Mouse (Mus musculus): ENCODE results near the gene Gm13271. TPM values are rescaled to one million over a fixed set of nuclear protein-coding genes. Genes with fewer than 3 reads are reported as not detected.
"Not testable (repeated sequence)": the region's sequence is repeated elsewhere in the genome, so short reads cannot be mapped to it uniquely, and the experiment has no call there.

The Gm13271 gene
- polyA plus RNA-seq, 2 experiments = not detected

DNA sequence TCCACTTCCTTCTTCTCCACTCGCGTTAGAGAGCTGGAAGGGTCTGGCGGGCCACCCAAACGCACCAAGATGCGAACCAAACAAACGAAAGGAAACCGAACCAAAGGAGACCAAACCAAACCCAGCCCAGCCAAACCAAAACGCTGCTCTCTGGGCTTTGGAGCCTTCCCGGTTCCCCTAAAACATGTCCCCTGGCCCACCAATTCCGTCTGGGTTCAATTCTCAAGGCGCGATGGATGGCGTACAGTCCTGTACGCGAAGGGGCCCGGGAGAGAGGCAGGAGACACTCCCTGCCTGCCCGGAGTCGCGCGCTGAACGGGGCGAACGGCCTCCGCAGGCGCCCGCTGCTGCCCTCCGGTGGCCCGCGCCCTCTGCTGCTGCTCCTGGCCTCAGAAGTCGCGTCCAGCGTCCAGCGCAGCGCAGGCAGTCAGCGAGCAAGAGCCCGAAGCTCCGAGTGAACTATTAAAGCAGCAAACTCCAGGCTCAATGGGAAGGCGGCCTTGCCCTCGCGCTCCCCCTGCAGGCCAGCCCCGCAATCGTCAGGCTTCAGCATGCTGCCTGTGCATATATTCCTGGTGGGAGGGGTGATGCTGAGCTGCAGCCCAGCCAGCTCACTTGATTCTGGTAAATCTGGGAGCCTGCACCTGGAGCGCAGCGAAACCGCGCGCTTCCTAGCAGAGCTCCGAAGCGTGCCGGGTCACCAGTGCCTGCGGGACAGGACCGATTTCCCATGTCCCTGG, 39.4 kb downstream of the Gm13271 start, which contains the start of gene Gm13275:
Gene Gm13275 (plus strand): TSS at position 552 of the 740 bp plus-strand sequence.
- not testable (repeated sequence) for ATAC-seq (ENCODE audit: insufficient read depth); H3K4me2 ChIP-seq (ENCODE audit: low read depth); H3K9me3 ChIP-seq (ENCODE audit: control insufficient read depth, low read length); H3K9ac ChIP-seq (replicated peaks); H3K4me3 ChIP-seq (ENCODE audit: insufficient read depth in 1 of 2, low read depth in 2 of 2, low read length in 2 of 2); H3K36me3 ChIP-seq (replicated peaks; ENCODE audit: control insufficient read depth, insufficient read depth, low read depth); DNase-seq (ENCODE audit: low read depth in 3 of 3, low spot score in 3 of 3); H3K27ac ChIP-seq; H3K27me3 ChIP-seq (ENCODE audit: control insufficient read depth, insufficient read depth, low read length); H3K4me1 ChIP-seq (replicated peaks; ENCODE audit: control insufficient read depth in 2 of 2, insufficient read depth in 2 of 2, low read length in 1 of 2)
- peak; percentile 43 for TF ChIP-seq CTCF (IDR thresholded peaks at IDR 0.05; ENCODE audit: low read depth)
- WGBS (ENCODE audit: insufficient replicate concordance) = 0% methylated on average over 9 of the region's 52 CpGs

DNA sequence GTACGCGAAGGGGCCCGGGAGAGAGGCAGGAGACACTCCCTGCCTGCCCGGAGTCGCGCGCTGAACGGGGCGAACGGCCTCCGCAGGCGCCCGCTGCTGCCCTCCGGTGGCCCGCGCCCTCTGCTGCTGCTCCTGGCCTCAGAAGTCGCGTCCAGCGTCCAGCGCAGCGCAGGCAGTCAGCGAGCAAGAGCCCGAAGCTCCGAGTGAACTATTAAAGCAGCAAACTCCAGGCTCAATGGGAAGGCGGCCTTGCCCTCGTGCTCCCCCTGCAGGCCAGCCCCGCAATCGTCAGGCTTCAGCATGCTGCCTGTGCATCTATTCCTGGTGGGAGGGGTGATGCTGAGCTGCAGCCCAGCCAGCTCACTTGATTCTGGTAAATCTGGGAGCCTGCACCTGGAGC, 42.4 kb downstream of the Gm13271 start, which contains the start of gene Gm13279:
Gene Gm13279 (plus strand): TSS at position 301 of the 400 bp plus-strand sequence.
- no CpG with 5 or more reads among the region's 28 CpGs for WGBS (ENCODE audit: insufficient replicate concordance)
- not testable (repeated sequence) for H3K9me3 ChIP-seq (ENCODE audit: control insufficient read depth, low read length); H3K9ac ChIP-seq (replicated peaks)

DNA sequence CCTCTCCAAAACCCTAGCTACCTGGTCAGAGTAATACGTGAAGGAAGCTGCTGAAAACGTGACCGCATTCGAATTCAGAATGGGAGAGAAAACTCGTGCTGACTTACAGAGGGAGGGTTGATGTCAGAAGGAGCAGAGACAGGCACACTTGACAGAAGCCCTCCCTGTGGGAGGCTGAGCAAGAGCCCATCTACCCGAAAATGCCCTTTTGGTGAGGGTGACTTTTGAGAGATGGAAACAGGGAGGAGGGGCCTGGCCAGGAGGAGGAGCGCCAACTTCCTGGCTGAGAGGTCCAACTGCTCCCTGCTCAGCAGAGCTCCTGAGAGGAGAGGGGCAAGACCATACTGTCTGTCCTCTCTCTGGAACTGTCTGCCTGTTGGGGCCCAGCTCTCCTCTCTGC, 44.7 kb downstream of the Gm13271 start, which contains the start of gene Gm13285:
Gene Gm13285 (plus strand): TSS at position 301 of the 400 bp plus-strand sequence.
- not testable (repeated sequence) for ATAC-seq (ENCODE audit: insufficient read depth); H3K27me3 ChIP-seq (ENCODE audit: control insufficient read depth, insufficient read depth, low read length); H3K4me3 ChIP-seq (ENCODE audit: insufficient read depth in 1 of 2, low read depth in 2 of 2, low read length in 2 of 2); DNase-seq (ENCODE audit: low read depth in 3 of 3, low spot score in 3 of 3); H3K9ac ChIP-seq (replicated peaks); H3K9me3 ChIP-seq (ENCODE audit: control insufficient read depth, low read length); H3K27ac ChIP-seq; H3K36me3 ChIP-seq (replicated peaks; ENCODE audit: control insufficient read depth, insufficient read depth, low read depth); H3K4me1 ChIP-seq (replicated peaks; ENCODE audit: control insufficient read depth in 2 of 2, insufficient read depth in 2 of 2, low read length in 1 of 2); H3K4me2 ChIP-seq (ENCODE audit: low read depth)
- WGBS (ENCODE audit: insufficient replicate concordance) = 4% methylated on average over 2 of the region's 7 CpGs

More for the DNA sequence above, 42.4 kb downstream of the Gm13271 start, which contains the start of gene Gm13279:
- H3K4me1 ChIP-seq (replicated peaks; ENCODE audit: control insufficient read depth in 2 of 2, insufficient read depth in 2 of 2, low read length in 1 of 2); H3K4me2 ChIP-seq (ENCODE audit: low read depth); H3K27ac ChIP-seq; ATAC-seq (ENCODE audit: insufficient read depth); H3K27me3 ChIP-seq (ENCODE audit: control insufficient read depth, insufficient read depth, low read length); DNase-seq (ENCODE audit: low read depth in 3 of 3, low spot score in 3 of 3); H3K36me3 ChIP-seq (replicated peaks; ENCODE audit: control insufficient read depth, insufficient read depth, low read depth); H3K4me3 ChIP-seq (ENCODE audit: insufficient read depth in 1 of 2, low read depth in 2 of 2, low read length in 2 of 2): not testable (repeated sequence)

DNA sequence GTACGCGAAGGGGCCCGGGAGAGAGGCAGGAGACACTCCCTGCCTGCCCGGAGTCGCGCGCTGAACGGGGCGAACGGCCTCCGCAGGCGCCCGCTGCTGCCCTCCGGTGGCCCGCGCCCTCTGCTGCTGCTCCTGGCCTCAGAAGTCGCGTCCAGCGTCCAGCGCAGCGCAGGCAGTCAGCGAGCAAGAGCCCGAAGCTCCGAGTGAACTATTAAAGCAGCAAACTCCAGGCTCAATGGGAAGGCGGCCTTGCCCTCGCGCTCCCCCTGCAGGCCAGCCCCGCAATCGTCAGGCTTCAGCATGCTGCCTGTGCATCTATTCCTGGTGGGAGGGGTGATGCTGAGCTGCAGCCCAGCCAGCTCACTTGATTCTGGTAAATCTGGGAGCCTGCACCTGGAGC, 48.3 kb downstream of the Gm13271 start, which contains the start of gene Gm13287:
Gene Gm13287 (plus strand): TSS at position 301 of the 400 bp plus-strand sequence.
- H3K27me3 ChIP-seq (ENCODE audit: control insufficient read depth, insufficient read depth, low read length); H3K4me3 ChIP-seq (ENCODE audit: insufficient read depth in 1 of 2, low read depth in 2 of 2, low read length in 2 of 2); H3K27ac ChIP-seq; H3K4me2 ChIP-seq (ENCODE audit: low read depth); H3K36me3 ChIP-seq (replicated peaks; ENCODE audit: control insufficient read depth, insufficient read depth, low read depth); DNase-seq (ENCODE audit: low read depth in 3 of 3, low spot score in 3 of 3); H3K9me3 ChIP-seq (ENCODE audit: control insufficient read depth, low read length); ATAC-seq (ENCODE audit: insufficient read depth); H3K4me1 ChIP-seq (replicated peaks; ENCODE audit: control insufficient read depth in 2 of 2, insufficient read depth in 2 of 2, low read length in 1 of 2); H3K9ac ChIP-seq (replicated peaks): not testable (repeated sequence)
- WGBS (ENCODE audit: insufficient replicate concordance) = no CpG with 5 or more reads among the region's 29 CpGs

Other genes starting within 250 kb of the Gm13271 start
Only the 30 nearest of the 32 such genes appear.
- gene Ifna14, start 183.1 kb upstream of the Gm13271 start, polyA plus RNA-seq (2012; rRNA removed) = not detected in 2 replicates
- gene Ifna14, start 183.1 kb upstream of the Gm13271 start, polyA plus RNA-seq (2014; fragmentation: Nextera tagmentation; extraction: Ambion mirVana) = not detected in 2 replicates
- not detected in 2 replicates for gene Ifna9, start 162.5 kb upstream of the Gm13271 start, polyA plus RNA-seq (2012; rRNA removed)
- not detected in 2 replicates for gene Ifna9, start 162.5 kb upstream of the Gm13271 start, polyA plus RNA-seq (2014; fragmentation: Nextera tagmentation; extraction: Ambion mirVana)
- gene Ifna12, start 151.5 kb upstream of the Gm13271 start, polyA plus RNA-seq (2012; rRNA removed) = not detected in 2 replicates
- gene Ifna12, start 151.5 kb upstream of the Gm13271 start, polyA plus RNA-seq (2014; fragmentation: Nextera tagmentation; extraction: Ambion mirVana) = not detected in 2 replicates
- not detected in 2 replicates for gene C87499, start 120.5 kb upstream of the Gm13271 start, polyA plus RNA-seq (2012; rRNA removed)
- not detected in 2 replicates for gene C87499, start 120.5 kb upstream of the Gm13271 start, polyA plus RNA-seq (2014; fragmentation: Nextera tagmentation; extraction: Ambion mirVana)
- not detected in 2 replicates for gene Ifna13, start 110.4 kb upstream of the Gm13271 start, polyA plus RNA-seq (2012; rRNA removed)
- gene Ifna13, start 110.4 kb upstream of the Gm13271 start, polyA plus RNA-seq (2014; fragmentation: Nextera tagmentation; extraction: Ambion mirVana) = not detected in 2 replicates
- not detected in 2 replicates for gene Ifna16, start 77.9 kb upstream of the Gm13271 start, polyA plus RNA-seq (2012; rRNA removed)
- gene Ifna16, start 77.9 kb upstream of the Gm13271 start, polyA plus RNA-seq (2014; fragmentation: Nextera tagmentation; extraction: Ambion mirVana) = not detected in 2 replicates
- not detected in 2 replicates for gene Ifna2, start 71.0 kb upstream of the Gm13271 start, polyA plus RNA-seq (2012; rRNA removed)
- gene Ifna2, start 71.0 kb upstream of the Gm13271 start, polyA plus RNA-seq (2014; fragmentation: Nextera tagmentation; extraction: Ambion mirVana) = not detected in 2 replicates
- not detected in 2 replicates for gene Ifnab, start 63.5 kb upstream of the Gm13271 start, polyA plus RNA-seq (2012; rRNA removed)
- not detected in 2 replicates for gene Ifnab, start 63.5 kb upstream of the Gm13271 start, polyA plus RNA-seq (2014; fragmentation: Nextera tagmentation; extraction: Ambion mirVana)
- 0.08 and 0.13 TPM in 2 replicates for gene Gm26566, start 33.1 kb upstream of the Gm13271 start, polyA plus RNA-seq (2012; rRNA removed)
- gene Gm26566, start 33.1 kb upstream of the Gm13271 start, polyA plus RNA-seq (2014; fragmentation: Nextera tagmentation; extraction: Ambion mirVana) = 0.24 and 0.43 TPM in 2 replicates
- gene Klhl9, start 32.4 kb upstream of the Gm13271 start, polyA plus RNA-seq (2012; rRNA removed) = 6.4 and 9.1 TPM in 2 replicates
- gene Klhl9, start 32.4 kb upstream of the Gm13271 start, polyA plus RNA-seq (2014; fragmentation: Nextera tagmentation; extraction: Ambion mirVana) = 26.5 and 28.1 TPM in 2 replicates
- gene Gm13283, start 5.3 kb downstream of the Gm13271 start, polyA plus RNA-seq (2012; rRNA removed) = 0.02 TPM in 1 of 2 replicates, not detected in the other
- 0.15 TPM in 1 of 2 replicates, not detected in the other for gene Gm13283, start 5.3 kb downstream of the Gm13271 start, polyA plus RNA-seq (2014; fragmentation: Nextera tagmentation; extraction: Ambion mirVana)
- not detected in 2 replicates for gene Gm13290, start 19.0 kb downstream of the Gm13271 start, polyA plus RNA-seq (2012; rRNA removed)
- 0.14 TPM in 1 of 2 replicates, not detected in the other for gene Gm13290, start 19.0 kb downstream of the Gm13271 start, polyA plus RNA-seq (2014; fragmentation: Nextera tagmentation; extraction: Ambion mirVana)
- gene Gm13289, start 22.1 kb downstream of the Gm13271 start, polyA plus RNA-seq (2012; rRNA removed) = not detected in 2 replicates
- not detected in 2 replicates for gene Gm13289, start 22.1 kb downstream of the Gm13271 start, polyA plus RNA-seq (2014; fragmentation: Nextera tagmentation; extraction: Ambion mirVana)
- not detected in 2 replicates for gene Gm13272, start 25.0 kb downstream of the Gm13271 start, polyA plus RNA-seq (2012; rRNA removed)
- not detected in 2 replicates for gene Gm13272, start 25.0 kb downstream of the Gm13271 start, polyA plus RNA-seq (2014; fragmentation: Nextera tagmentation; extraction: Ambion mirVana)
- not detected in 2 replicates for gene Ifnz, start 27.3 kb downstream of the Gm13271 start, polyA plus RNA-seq (2012; rRNA removed)
- not detected in 2 replicates for gene Ifnz, start 27.3 kb downstream of the Gm13271 start, polyA plus RNA-seq (2014; fragmentation: Nextera tagmentation; extraction: Ambion mirVana)
- gene Gm13276, start 30.8 kb downstream of the Gm13271 start, polyA plus RNA-seq (2012; rRNA removed) = not detected in 2 replicates
- not detected in 2 replicates for gene Gm13276, start 30.8 kb downstream of the Gm13271 start, polyA plus RNA-seq (2014; fragmentation: Nextera tagmentation; extraction: Ambion mirVana)
- gene Gm13277, start 33.8 kb downstream of the Gm13271 start, polyA plus RNA-seq (2012; rRNA removed) = not detected in 2 replicates
- not detected in 2 replicates for gene Gm13277, start 33.8 kb downstream of the Gm13271 start, polyA plus RNA-seq (2014; fragmentation: Nextera tagmentation; extraction: Ambion mirVana)
- not detected in 2 replicates for gene Gm13278, start 36.7 kb downstream of the Gm13271 start, polyA plus RNA-seq (2012; rRNA removed)
- not detected in 2 replicates for gene Gm13278, start 36.7 kb downstream of the Gm13271 start, polyA plus RNA-seq (2014; fragmentation: Nextera tagmentation; extraction: Ambion mirVana)
- not detected in 2 replicates for gene Gm13275, start 39.6 kb downstream of the Gm13271 start, polyA plus RNA-seq (2012; rRNA removed)
- gene Gm13275, start 39.6 kb downstream of the Gm13271 start, polyA plus RNA-seq (2014; fragmentation: Nextera tagmentation; extraction: Ambion mirVana) = not detected in 2 replicates
- not detected in 2 replicates for gene Gm13279, start 42.5 kb downstream of the Gm13271 start, polyA plus RNA-seq (2012; rRNA removed)
- gene Gm13279, start 42.5 kb downstream of the Gm13271 start, polyA plus RNA-seq (2014; fragmentation: Nextera tagmentation; extraction: Ambion mirVana) = not detected in 2 replicates
- not detected in 2 replicates for gene Gm13285, start 44.8 kb downstream of the Gm13271 start, polyA plus RNA-seq (2012; rRNA removed)
- 0.14 TPM in 1 of 2 replicates, not detected in the other for gene Gm13285, start 44.8 kb downstream of the Gm13271 start, polyA plus RNA-seq (2014; fragmentation: Nextera tagmentation; extraction: Ambion mirVana)
- gene Gm13287, start 48.4 kb downstream of the Gm13271 start, polyA plus RNA-seq (2012; rRNA removed) = not detected in 2 replicates
- not detected in 2 replicates for gene Gm13287, start 48.4 kb downstream of the Gm13271 start, polyA plus RNA-seq (2014; fragmentation: Nextera tagmentation; extraction: Ambion mirVana)
- not detected in 2 replicates for gene Gm13288, start 50.7 kb downstream of the Gm13271 start, polyA plus RNA-seq (2012; rRNA removed)
- gene Gm13288, start 50.7 kb downstream of the Gm13271 start, polyA plus RNA-seq (2014; fragmentation: Nextera tagmentation; extraction: Ambion mirVana) = not detected in 2 replicates
- gene Ifna7, start 61.4 kb downstream of the Gm13271 start, polyA plus RNA-seq (2012; rRNA removed) = not detected in 2 replicates
- gene Ifna7, start 61.4 kb downstream of the Gm13271 start, polyA plus RNA-seq (2014; fragmentation: Nextera tagmentation; extraction: Ambion mirVana) = not detected in 2 replicates
- gene Ifna11, start 65.1 kb downstream of the Gm13271 start, polyA plus RNA-seq (2012; rRNA removed) = not detected in 2 replicates
- not detected in 2 replicates for gene Ifna11, start 65.1 kb downstream of the Gm13271 start, polyA plus RNA-seq (2014; fragmentation: Nextera tagmentation; extraction: Ambion mirVana)
- gene Ifna6, start 72.5 kb downstream of the Gm13271 start, polyA plus RNA-seq (2012; rRNA removed) = not detected in 2 replicates
- not detected in 2 replicates for gene Ifna6, start 72.5 kb downstream of the Gm13271 start, polyA plus RNA-seq (2014; fragmentation: Nextera tagmentation; extraction: Ambion mirVana)
- not detected in 2 replicates for gene Ifna5, start 80.7 kb downstream of the Gm13271 start, polyA plus RNA-seq (2012; rRNA removed)
- not detected in 2 replicates for gene Ifna5, start 80.7 kb downstream of the Gm13271 start, polyA plus RNA-seq (2014; fragmentation: Nextera tagmentation; extraction: Ambion mirVana)
- gene Ifna4, start 87.0 kb downstream of the Gm13271 start, polyA plus RNA-seq (2012; rRNA removed) = not detected in 2 replicates
- not detected in 2 replicates for gene Ifna4, start 87.0 kb downstream of the Gm13271 start, polyA plus RNA-seq (2014; fragmentation: Nextera tagmentation; extraction: Ambion mirVana)
- gene Ifna1, start 95.2 kb downstream of the Gm13271 start, polyA plus RNA-seq (2012; rRNA removed) = not detected in 2 replicates
- gene Ifna1, start 95.2 kb downstream of the Gm13271 start, polyA plus RNA-seq (2014; fragmentation: Nextera tagmentation; extraction: Ambion mirVana) = not detected in 2 replicates
- gene Ifne, start 125.3 kb downstream of the Gm13271 start, polyA plus RNA-seq (2012; rRNA removed) = not detected in 2 replicates
- not detected in 2 replicates for gene Ifne, start 125.3 kb downstream of the Gm13271 start, polyA plus RNA-seq (2014; fragmentation: Nextera tagmentation; extraction: Ambion mirVana)